Mouse (Mus musculus): ENCODE results near the gene Itpkb. TPM values are rescaled to one million over a fixed set of nuclear protein-coding genes. Genes with fewer than 3 reads are reported as not detected.
"Not testable (repeated sequence)": the region's sequence is repeated elsewhere in the genome, so short reads cannot be mapped to it uniquely, and the experiment has no call there.

Itpkb gene
- polyA plus RNA-seq, 1 experiment: 12.4 TPM

GRCm38 (mm10) chr1:180384486-180384885 lies 54.2 kb downstream of the Itpkb start:
- Histone ChIP-seq H3K27ac (ENCODE audit: insufficient read depth, low read length) (no peak overlapping the region), H3K4me3 (ENCODE audit: low read depth, low read length) (no peak overlapping the region), H3K4me1 (ENCODE audit: control insufficient read depth, insufficient read depth, low read length) (peaks cover 13% of the 10 kb centered on the region), H3K9me3 (replicated peaks; ENCODE audit: control insufficient read depth, insufficient read depth, low read length, poor library complexity, severe bottlenecking) (no peaks in the 10 kb centered on the region), H3K36me3 (ENCODE audit: control insufficient read depth, insufficient read depth, low read length, poor library complexity, severe bottlenecking) (no peaks in the 10 kb centered on the region), H3K9ac (ENCODE audit: low read depth, poor library complexity, severe bottlenecking) (no peak overlapping the region), H3K27me3 (ENCODE audit: control insufficient read depth, insufficient read depth, low read length, poor library complexity, severe bottlenecking) (no peaks in the 10 kb centered on the region)
- TF ChIP-seq CTCF (IDR thresholded peaks at IDR 0.05; ENCODE audit: low read depth, low read length): no peak
- no peak for TF ChIP-seq EP300 (IDR thresholded peaks at IDR 0.05; ENCODE audit: insufficient read depth, low read depth, low read length)
- no peak for TF ChIP-seq POLR2A (IDR thresholded peaks at IDR 0.05; ENCODE audit: insufficient read depth, low read length)

- Histone ChIP-seq H3K27ac (ENCODE audit: insufficient read depth, low read length) (no peak overlapping the region), H3K9ac (ENCODE audit: low read depth, poor library complexity, severe bottlenecking) (no peak overlapping the region), H3K9me3 (replicated peaks; ENCODE audit: control insufficient read depth, insufficient read depth, low read length, poor library complexity, severe bottlenecking) (no peaks in the 10 kb centered on the region), H3K4me3 (ENCODE audit: low read depth, low read length) (no peak overlapping the region), H3K4me1 (ENCODE audit: control insufficient read depth, insufficient read depth, low read length) (peaks cover 13% of the 10 kb centered on the region), H3K36me3 (ENCODE audit: control insufficient read depth, insufficient read depth, low read length, poor library complexity, severe bottlenecking) (no peaks in the 10 kb centered on the region), H3K27me3 (ENCODE audit: control insufficient read depth, insufficient read depth, low read length, poor library complexity, severe bottlenecking) (no peaks in the 10 kb centered on the region)
- TF ChIP-seq EP300 (IDR thresholded peaks at IDR 0.05; ENCODE audit: insufficient read depth, low read depth, low read length) (no peak), POLR2A (IDR thresholded peaks at IDR 0.05; ENCODE audit: insufficient read depth, low read length) (no peak), CTCF (IDR thresholded peaks at IDR 0.05; ENCODE audit: low read depth, low read length) (no peak)
Measured at GRCm38 (mm10) chr1:180385308-180385707, 55.0 kb downstream of the Itpkb start.

- H3K27me3 ChIP-seq (ENCODE audit: control insufficient read depth, insufficient read depth, low read length, poor library complexity, severe bottlenecking): no peaks in the 10 kb centered on the region
- H3K4me3 ChIP-seq (ENCODE audit: low read depth, low read length): peak overlapping the region; percentile 80
- H3K4me1 ChIP-seq (ENCODE audit: control insufficient read depth, insufficient read depth, low read length): peaks cover 7% of the 10 kb centered on the region
- peak overlapping the region; percentile 76 for H3K27ac ChIP-seq (ENCODE audit: insufficient read depth, low read length)
- peak; percentile 78 for TF ChIP-seq POLR2A (IDR thresholded peaks at IDR 0.05; ENCODE audit: insufficient read depth, low read length)
- TF ChIP-seq CTCF (IDR thresholded peaks at IDR 0.05; ENCODE audit: low read depth, low read length): no peak
- peak; percentile 73 for TF ChIP-seq EP300 (IDR thresholded peaks at IDR 0.05; ENCODE audit: insufficient read depth, low read depth, low read length)
- H3K36me3 ChIP-seq (ENCODE audit: control insufficient read depth, insufficient read depth, low read length, poor library complexity, severe bottlenecking): no peaks in the 10 kb centered on the region
- H3K9me3 ChIP-seq (replicated peaks; ENCODE audit: control insufficient read depth, insufficient read depth, low read length, poor library complexity, severe bottlenecking): no peaks in the 10 kb centered on the region
- peak overlapping the region; percentile 56 for H3K9ac ChIP-seq (ENCODE audit: low read depth, poor library complexity, severe bottlenecking)
Measured at GRCm38 (mm10) chr1:180386951-180387749, 56.9 kb downstream of the Itpkb start.

- H3K27ac ChIP-seq (ENCODE audit: insufficient read depth, low read length): no peak overlapping the region
- no peaks in the 10 kb centered on the region for H3K27me3 ChIP-seq (ENCODE audit: control insufficient read depth, insufficient read depth, low read length, poor library complexity, severe bottlenecking)
- peaks cover 7% of the 10 kb centered on the region for H3K4me1 ChIP-seq (ENCODE audit: control insufficient read depth, insufficient read depth, low read length)
- no peak for TF ChIP-seq POLR2A (IDR thresholded peaks at IDR 0.05; ENCODE audit: insufficient read depth, low read length)
- peak; percentile 75 for TF ChIP-seq CTCF (IDR thresholded peaks at IDR 0.05; ENCODE audit: low read depth, low read length)
- no peak for TF ChIP-seq EP300 (IDR thresholded peaks at IDR 0.05; ENCODE audit: insufficient read depth, low read depth, low read length)
- no peaks in the 10 kb centered on the region for H3K9me3 ChIP-seq (replicated peaks; ENCODE audit: control insufficient read depth, insufficient read depth, low read length, poor library complexity, severe bottlenecking)
- H3K9ac ChIP-seq (ENCODE audit: low read depth, poor library complexity, severe bottlenecking): peak overlapping the region; percentile 50; the same call in 1 of the 2 replicates
- H3K4me3 ChIP-seq (ENCODE audit: low read depth, low read length): no peak overlapping the region
- no peaks in the 10 kb centered on the region for H3K36me3 ChIP-seq (ENCODE audit: control insufficient read depth, insufficient read depth, low read length, poor library complexity, severe bottlenecking)
Measured at GRCm38 (mm10) chr1:180387750-180388480, 57.6 kb downstream of the Itpkb start.

- TF ChIP-seq CTCF (IDR thresholded peaks at IDR 0.05; ENCODE audit: low read depth, low read length) (no peak), POLR2A (IDR thresholded peaks at IDR 0.05; ENCODE audit: insufficient read depth, low read length) (no peak), EP300 (IDR thresholded peaks at IDR 0.05; ENCODE audit: insufficient read depth, low read depth, low read length) (no peak)
- Histone ChIP-seq H3K27ac (ENCODE audit: insufficient read depth, low read length) (no peak overlapping the region), H3K9me3 (replicated peaks; ENCODE audit: control insufficient read depth, insufficient read depth, low read length, poor library complexity, severe bottlenecking) (no peaks in the 10 kb centered on the region), H3K4me3 (ENCODE audit: low read depth, low read length) (no peak overlapping the region), H3K27me3 (ENCODE audit: control insufficient read depth, insufficient read depth, low read length, poor library complexity, severe bottlenecking) (no peaks in the 10 kb centered on the region), H3K36me3 (ENCODE audit: control insufficient read depth, insufficient read depth, low read length, poor library complexity, severe bottlenecking) (no peaks in the 10 kb centered on the region), H3K9ac (ENCODE audit: low read depth, poor library complexity, severe bottlenecking) (no peak overlapping the region), H3K4me1 (ENCODE audit: control insufficient read depth, insufficient read depth, low read length) (peaks cover 7% of the 10 kb centered on the region)
Measured at GRCm38 (mm10) chr1:180388481-180388880, 58.2 kb downstream of the Itpkb start.

- not testable (repeated sequence) for H3K9ac ChIP-seq (ENCODE audit: low read depth, poor library complexity, severe bottlenecking); H3K4me3 ChIP-seq (ENCODE audit: low read depth, low read length); H3K27ac ChIP-seq (ENCODE audit: insufficient read depth, low read length); H3K4me1 ChIP-seq (ENCODE audit: control insufficient read depth, insufficient read depth, low read length); H3K36me3 ChIP-seq (ENCODE audit: control insufficient read depth, insufficient read depth, low read length, poor library complexity, severe bottlenecking); H3K27me3 ChIP-seq (ENCODE audit: control insufficient read depth, insufficient read depth, low read length, poor library complexity, severe bottlenecking); H3K9me3 ChIP-seq (replicated peaks; ENCODE audit: control insufficient read depth, insufficient read depth, low read length, poor library complexity, severe bottlenecking)
Measured at GRCm38 (mm10) chr1:180389213-180389760, 59.0 kb downstream of the Itpkb start.
